Mouse (Mus musculus) left cerebral cortex, adult 2 months (tissue): ENCODE measurements around the gene Snrpn. TPM values are rescaled to one million over a fixed set of nuclear protein-coding genes. Genes with fewer than 3 reads are reported as not detected.

Experiments used
- DNase-seq, 2 experiments: peaks; one replicate each; pipeline ENCODE4 v3.0.0; 2021 to 2022; ENCODE audit warnings: low spot score in 2 of 2, mixed read lengths in 1 of 2; ENCODE audit errors: extremely low spot score in 1 of 2
- H3K27ac ChIP-seq: fragments of 200-600 bp; 2 replicates; pipeline ENCODE4 v1.8.1; 2022
- H3K4me3 ChIP-seq: fragments of 200-600 bp; 2 replicates; pipeline ENCODE4 v1.8.1; 2022
- CTCF ChIP-seq: fragments of 200-600 bp; IDR thresholded peaks from 2 replicates; pipeline ENCODE4 v1.8.1; 2022; ENCODE audit warnings: antibody characterized with exemption, mild to moderate bottlenecking, moderate library complexity
- intact Hi-C: fragments of 180-260 bp; cut with DNase I; formaldehyde crosslinking; loops from one replicate; pipeline ENCODE4 v1.15.1; 2025
- total RNA-seq, 2 experiments: library from RNA; stranded (reverse); gene quantifications; 2 replicates each; pipeline ENCODE4 v1.2.3; 2021

The Snrpn gene
- total RNA-seq, 2 experiments from 2014 or later, result 856 to 893 TPM

DNA sequence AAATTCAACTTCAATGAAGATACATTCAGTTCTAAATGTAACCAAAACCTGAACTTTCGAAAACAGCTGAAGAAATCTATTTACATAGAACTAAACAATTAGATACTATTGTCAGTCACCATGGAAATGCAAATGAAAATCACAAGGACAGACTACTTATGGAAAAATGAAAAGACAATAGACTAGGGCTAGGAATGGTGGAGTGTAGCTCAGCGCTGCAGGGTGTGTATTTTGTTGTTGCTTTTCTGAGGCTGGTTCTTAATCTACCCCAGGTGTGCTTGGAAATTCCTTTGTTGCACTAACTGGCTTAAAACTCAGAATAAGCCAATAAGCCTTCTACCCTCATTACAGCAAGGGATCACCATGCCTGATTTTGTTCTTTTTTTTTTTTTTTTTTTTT lies 133.8 kb downstream of the Snrpn start:
- intact Hi-C loops, result loop anchor here (5.0 kb wide), 1 partner anchor 236 kb away; no protein-coding TSS in a partner anchor

DNA sequence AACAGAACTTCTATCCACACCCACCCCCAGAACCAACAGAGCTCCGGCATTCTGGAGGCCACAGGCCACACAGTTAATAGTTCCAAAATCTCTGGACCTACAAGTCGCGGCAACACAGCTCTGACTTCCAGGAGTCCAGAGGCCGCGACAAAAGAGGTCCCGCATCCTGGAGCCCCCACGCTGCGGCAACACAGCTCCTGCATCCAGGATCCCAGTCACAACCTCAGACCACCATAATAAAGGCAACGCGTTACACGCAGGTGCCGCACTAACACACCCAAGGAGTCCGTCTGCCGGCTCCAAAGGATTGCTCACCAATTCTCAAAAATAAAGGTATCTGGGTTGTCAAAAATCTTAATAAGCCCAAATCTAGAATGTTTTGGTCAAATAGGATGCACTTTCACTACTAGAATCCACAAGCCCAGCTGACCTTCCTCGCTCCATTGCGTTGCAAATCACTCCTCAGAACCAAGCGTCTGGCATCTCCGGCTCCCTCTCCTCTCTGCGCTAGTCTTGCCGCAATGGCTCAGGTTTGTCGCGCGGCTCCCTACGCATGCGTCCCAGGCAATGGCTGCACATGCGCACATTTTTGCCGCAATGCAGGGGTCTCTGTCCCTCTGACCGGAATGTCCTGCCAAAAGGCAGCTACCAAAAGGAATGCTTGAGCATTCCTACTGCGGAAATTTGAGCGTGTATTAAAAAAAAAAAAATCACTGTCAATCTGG lies 135.3 kb downstream of the Snrpn start, which contains the start of the genes Snurf and Gm38393:
Gene Snurf, minus strand, starts transcription at position 444 of the 725 bp plus-strand sequence.
Gene Gm38393, minus strand, starts transcription at position 459 of the 725 bp plus-strand sequence.
- intact Hi-C loops, result loop anchor here (5.0 kb wide), 1 partner anchor 238 kb away; no protein-coding TSS in a partner anchor
- Histone ChIP-seq H3K27ac (peak within 1 kb of the TSS; percentile 92), H3K4me3 (peak within 1 kb of the TSS; percentile 61)
- TF ChIP-seq CTCF, result no peak
- peak; percentile 79 to 82 for DNase-seq

More for the DNA sequence above, 133.8 kb downstream of the Snrpn start:
- DNase-seq, result no peak
- no peak for TF ChIP-seq CTCF
- H3K4me3 ChIP-seq, result no peak overlapping the region
- H3K27ac ChIP-seq, result no peak overlapping the region

DNA sequence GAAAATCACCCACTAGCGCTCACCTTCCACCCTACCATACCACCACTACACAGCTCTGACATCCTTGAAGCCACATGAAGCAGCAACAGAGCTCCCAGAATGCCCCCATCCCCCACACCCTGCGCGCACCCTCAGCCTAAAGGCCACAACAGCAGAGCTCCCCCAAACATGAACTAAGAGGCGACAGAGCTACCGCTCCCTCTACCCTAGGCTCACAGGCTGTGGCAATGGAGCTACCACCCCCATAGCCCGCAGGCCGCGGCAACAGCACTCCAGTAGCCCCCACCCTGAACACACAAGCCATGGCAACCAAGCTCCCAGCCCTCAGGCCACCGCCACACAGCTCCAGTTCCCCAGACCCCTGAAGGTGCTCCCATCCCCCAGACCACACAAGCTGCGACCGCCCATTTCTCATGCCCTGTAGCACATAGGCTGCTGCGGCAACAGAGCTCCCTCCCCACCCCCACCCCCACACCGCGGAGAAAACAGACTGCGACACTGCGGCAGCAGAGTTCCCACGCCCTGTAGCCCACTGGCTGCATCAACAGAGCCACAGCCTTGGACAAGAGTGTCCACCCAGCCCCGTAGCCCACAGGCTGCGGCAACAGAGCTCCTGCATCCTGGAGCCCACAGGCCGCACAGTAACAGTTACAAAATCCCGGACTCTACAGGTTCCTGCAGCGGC lies 136.0 kb downstream of the Snrpn start:
- peak; percentile 19 to 22 for DNase-seq
- Histone ChIP-seq H3K4me3 (peak overlapping the region; percentile 61), H3K27ac (peak overlapping the region; percentile 92)
- TF ChIP-seq CTCF, result no peak
- intact Hi-C loops, result no loop called here

DNA sequence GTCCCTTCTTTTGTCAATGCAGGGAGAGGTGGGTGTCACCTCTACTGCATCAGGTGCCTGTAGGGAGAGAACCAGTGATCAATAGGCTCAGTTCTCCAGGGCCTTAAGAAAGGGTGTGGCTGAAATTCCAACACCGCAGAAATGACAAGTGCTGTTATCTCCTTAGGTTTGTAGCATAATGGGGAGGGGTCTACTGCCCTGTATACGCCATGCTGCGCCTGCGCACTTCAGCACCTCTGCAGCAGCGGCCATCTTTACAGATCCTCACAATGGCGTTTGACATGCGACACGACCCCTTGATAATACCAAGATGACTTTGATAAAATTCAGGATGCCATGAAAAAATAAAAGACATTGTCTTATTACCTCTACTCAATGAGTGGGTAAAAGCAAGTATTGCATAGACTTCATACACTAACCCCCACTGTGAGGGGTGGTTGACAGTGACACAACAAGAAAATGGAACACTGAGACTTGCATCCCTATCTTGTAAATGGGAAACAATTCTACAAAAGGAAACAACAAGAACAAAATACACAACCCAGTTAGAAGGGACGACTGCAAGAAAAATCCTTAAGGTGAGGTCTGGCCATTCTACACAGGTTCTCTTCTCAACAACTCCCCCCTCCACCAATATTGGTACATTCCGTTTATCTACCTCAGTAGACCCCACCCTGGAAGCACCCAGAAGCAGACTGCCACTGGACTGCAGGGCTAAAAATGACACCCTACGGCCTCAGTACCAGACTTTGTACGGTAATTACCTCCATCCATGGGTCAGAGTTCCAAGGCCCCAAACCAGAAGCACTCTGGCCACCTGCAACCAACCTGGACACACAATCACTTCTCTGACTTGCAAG lies 136.8 kb downstream of the Snrpn start:
- peak; percentile 24 for DNase-seq
- Histone ChIP-seq H3K4me3 (peak overlapping the region; percentile 61), H3K27ac (peak overlapping the region; percentile 92)
- intact Hi-C loops, result no loop called here
- no peak for TF ChIP-seq CTCF

DNA sequence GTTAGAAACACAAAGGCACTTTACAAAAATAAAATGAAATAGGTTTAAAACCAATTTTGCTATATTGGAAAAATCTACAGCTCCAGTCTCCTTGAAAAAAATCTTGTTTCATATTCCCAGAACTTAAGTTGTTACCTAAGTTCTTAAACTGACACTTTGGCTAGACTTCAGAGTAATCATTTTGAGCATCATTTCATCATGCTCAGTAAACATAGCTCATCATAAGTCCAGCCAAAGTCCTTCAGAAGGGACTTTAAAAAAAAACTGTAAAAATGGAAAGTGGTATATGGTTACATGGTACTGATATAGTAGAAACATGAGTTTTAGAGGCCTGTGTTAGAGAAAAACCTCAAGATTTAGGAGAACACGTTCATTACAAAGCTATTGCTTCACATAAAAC lies 161.4 kb downstream of the Snrpn start:
- DNase-seq, result no peak
- Histone ChIP-seq H3K4me3 (no peak overlapping the region), H3K27ac (no peak overlapping the region)
- intact Hi-C loops, result no loop called here
- TF ChIP-seq CTCF, result no peak

Other genes starting within 250 kb of the Snrpn start
- gene Snurf, start 135.2 kb downstream of the Snrpn start, total RNA-seq, result 1,000 to 10,000 TPM; 2,228 to 2,355 TPM
- 10 to 100 TPM; 78.6 to 82.6 TPM for gene Gm38393, start 135.2 kb downstream of the Snrpn start, total RNA-seq